Mouse (Mus musculus): ENCODE results near the gene Bloc1s5. TPM values are rescaled to one million over a fixed set of nuclear protein-coding genes. Genes with fewer than 3 reads are reported as not detected.

The Bloc1s5 gene
- polyA plus RNA-seq, 1 experiment: not detected

GRCm38 (mm10) chr13:38554210-38554609 lies 80.7 kb downstream of the Bloc1s5 start:
- Histone ChIP-seq H3K27ac (ENCODE audit: insufficient read depth, low read depth, low read length) (no peak overlapping the region), H3K4me1 (ENCODE audit: control insufficient read depth, insufficient read depth, low read length) (no peaks in the 10 kb centered on the region), H3K4me3 (ENCODE audit: insufficient read depth, low read depth, low read length) (no peak overlapping the region)
- 79% methylated on average over 3 of the region's 3 CpGs for WGBS
- TF ChIP-seq CTCF (IDR thresholded peaks at IDR 0.05; ENCODE audit: insufficient read depth, low read depth, low read length): no peak

GRCm38 (mm10) chr13:38548681-38549080 lies 86.2 kb downstream of the Bloc1s5 start:
- no peak for TF ChIP-seq POLR2A (IDR thresholded peaks at IDR 0.05; ENCODE audit: insufficient read depth, low read depth, low read length)
- no peak for TF ChIP-seq CTCF (IDR thresholded peaks at IDR 0.05; ENCODE audit: insufficient read depth, low read depth, low read length)
- 0 out of 2 replicates have a peak, but pooled peaks cover 2% of the 10 kb centered on the region for H3K4me1 ChIP-seq (ENCODE audit: control insufficient read depth, insufficient read depth, low read length)
- no peak overlapping the region for H3K4me3 ChIP-seq (ENCODE audit: insufficient read depth, low read depth, low read length)
- H3K27ac ChIP-seq (ENCODE audit: insufficient read depth, low read depth, low read length): no peak overlapping the region
- 70% methylated on average over 5 of the region's 5 CpGs for WGBS

- Histone ChIP-seq H3K4me1 (ENCODE audit: control insufficient read depth, insufficient read depth, low read length) (0 out of 2 replicates have a peak, but pooled peaks cover 2% of the 10 kb centered on the region), H3K27ac (ENCODE audit: insufficient read depth, low read depth, low read length) (no peak overlapping the region), H3K4me3 (ENCODE audit: insufficient read depth, low read depth, low read length) (no peak overlapping the region)
- TF ChIP-seq CTCF (IDR thresholded peaks at IDR 0.05; ENCODE audit: insufficient read depth, low read depth, low read length): no peak
- TF ChIP-seq POLR2A (IDR thresholded peaks at IDR 0.05; ENCODE audit: insufficient read depth, low read depth, low read length): no peak
- 85% methylated on average over 5 of the region's 5 CpGs for WGBS
These were observed 87.2 kb downstream of the Bloc1s5 start for GRCm38 (mm10) chr13:38547717-38548116.

GRCm38 (mm10) chr13:38546754-38547153 lies 88.2 kb downstream of the Bloc1s5 start:
- 93% methylated on average over 4 of the region's 4 CpGs for WGBS
- H3K4me3 ChIP-seq (ENCODE audit: insufficient read depth, low read depth, low read length): no peak overlapping the region
- no peak overlapping the region for H3K27ac ChIP-seq (ENCODE audit: insufficient read depth, low read depth, low read length)
- 0 out of 2 replicates have a peak, but pooled peaks cover 2% of the 10 kb centered on the region for H3K4me1 ChIP-seq (ENCODE audit: control insufficient read depth, insufficient read depth, low read length)
- TF ChIP-seq POLR2A (IDR thresholded peaks at IDR 0.05; ENCODE audit: insufficient read depth, low read depth, low read length): no peak

GRCm38 (mm10) chr13:38545460-38545859 lies 89.4 kb downstream of the Bloc1s5 start:
- 0 out of 2 replicates have a peak, but pooled peaks cover 2% of the 10 kb centered on the region for H3K4me1 ChIP-seq (ENCODE audit: control insufficient read depth, insufficient read depth, low read length)
- no peak overlapping the region for H3K4me3 ChIP-seq (ENCODE audit: insufficient read depth, low read depth, low read length)
- 53% methylated on average over 3 of the region's 3 CpGs for WGBS
- no peak for TF ChIP-seq CTCF (IDR thresholded peaks at IDR 0.05; ENCODE audit: insufficient read depth, low read depth, low read length)
- no peak for TF ChIP-seq POLR2A (IDR thresholded peaks at IDR 0.05; ENCODE audit: insufficient read depth, low read depth, low read length)
- H3K27ac ChIP-seq (ENCODE audit: insufficient read depth, low read depth, low read length): no peak overlapping the region

- Histone ChIP-seq H3K4me1 (ENCODE audit: control insufficient read depth, insufficient read depth, low read length) (0 out of 2 replicates have a peak, but pooled peaks cover 2% of the 10 kb centered on the region), H3K27ac (ENCODE audit: insufficient read depth, low read depth, low read length) (no peak overlapping the region), H3K4me3 (ENCODE audit: insufficient read depth, low read depth, low read length) (no peak overlapping the region)
- 88% methylated on average over 8 of the region's 8 CpGs for WGBS
- no peak for TF ChIP-seq POLR2A (IDR thresholded peaks at IDR 0.05; ENCODE audit: insufficient read depth, low read depth, low read length)
- no peak for TF ChIP-seq CTCF (IDR thresholded peaks at IDR 0.05; ENCODE audit: insufficient read depth, low read depth, low read length)
These were observed 90.0 kb downstream of the Bloc1s5 start for GRCm38 (mm10) chr13:38544769-38545445.

- H3K4me1 ChIP-seq (ENCODE audit: control insufficient read depth, insufficient read depth, low read length): no peaks in the 10 kb centered on the region
- TF ChIP-seq POLR2A (IDR thresholded peaks at IDR 0.05; ENCODE audit: insufficient read depth, low read depth, low read length) (no peak), CTCF (IDR thresholded peaks at IDR 0.05; ENCODE audit: insufficient read depth, low read depth, low read length) (no peak)
- no peak overlapping the region for H3K4me3 ChIP-seq (ENCODE audit: insufficient read depth, low read depth, low read length)
- 55% methylated on average over 8 of the region's 8 CpGs for WGBS
- H3K27ac ChIP-seq (ENCODE audit: insufficient read depth, low read depth, low read length): no peak overlapping the region
These were observed 91.3 kb downstream of the Bloc1s5 start for GRCm38 (mm10) chr13:38543455-38544125.

Other genes starting within 250 kb of the Bloc1s5 start
- gene Txndc5, start 106.3 kb downstream of the Bloc1s5 start, polyA plus RNA-seq (2012; ENCODE audit: insufficient read depth, insufficient read length, low replicate concordance, missing spikeins): not detected in 2 replicates
- gene Eef1e1, start 23.9 kb upstream of the Bloc1s5 start, polyA plus RNA-seq (2012; ENCODE audit: insufficient read depth, insufficient read length, low replicate concordance, missing spikeins): not detected in 2 replicates